Mouse (Mus musculus): ENCODE measurements around the gene Tor2a. TPM values are rescaled to one million over a fixed set of nuclear protein-coding genes. Genes with fewer than 3 reads are reported as not detected.

Gene Tor2a
- total and polyA plus RNA-seq, 3 experiments: 9.0 to 28.2 (median 14.0) TPM

DNA sequence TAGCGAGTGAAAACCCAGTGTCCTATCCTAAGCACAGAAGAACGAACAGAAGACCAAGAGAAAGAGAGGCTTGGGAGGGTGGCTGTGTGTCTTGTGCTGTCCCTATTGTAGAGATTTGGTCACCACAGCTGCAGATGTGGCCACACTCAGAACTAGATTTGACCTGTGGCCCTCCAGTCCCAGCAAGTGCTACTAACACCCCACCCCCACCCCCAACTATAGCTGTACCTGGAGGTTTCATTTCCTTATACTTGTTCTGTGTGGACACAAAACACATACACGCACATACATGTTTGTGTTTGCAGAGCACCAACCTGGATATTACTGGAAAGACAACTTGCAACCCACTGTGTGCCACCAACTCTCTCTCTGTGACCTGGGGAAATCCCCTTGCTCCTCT is 37.0 kb upstream of the Tor2a start:
- Histone ChIP-seq H3K4me3 (ENCODE audit: low read depth, low read length) (no peak overlapping the region), H3K9me3 (replicated peaks) (no peaks in the 10 kb centered on the region), H3K4me1 (ENCODE audit: insufficient read depth, low read depth, low read length) (peaks cover 26% of the 10 kb centered on the region), H3K27me3 (ENCODE audit: insufficient read depth, low read length) (peaks cover 58% of the 10 kb centered on the region), H3K36me3 (replicated peaks) (no peaks in the 10 kb centered on the region)
- DNase-seq (ENCODE audit: low spot score) (no peak), ATAC-seq (ENCODE audit: extremely low read depth, insufficient number of reproducible peaks, low FRiP score, poor library complexity, severe bottlenecking) (no peak)
- TF ChIP-seq GATA2 (IDR thresholded peaks at IDR 0.05; ENCODE audit: borderline replicate concordance, low read depth, low read length): no peak
- TF ChIP-seq CTCF (IDR thresholded peaks at IDR 0.05; ENCODE audit: low read depth, low read length): no peak
- no peak for TF ChIP-seq TAL1 (conservative IDR thresholded peaks at IDR 0.05; ENCODE audit: low read depth, low read length)

- TF ChIP-seq POLR2AphosphoS5 (IDR thresholded peaks at IDR 0.05; ENCODE audit: insufficient replicate concordance, low read depth, low read length) (no peak), CTCF (IDR thresholded peaks at IDR 0.05; ENCODE audit: low read depth, low read length) (no peak), GATA2 (IDR thresholded peaks at IDR 0.05; ENCODE audit: borderline replicate concordance, low read depth, low read length) (no peak), GATA1 (IDR thresholded peaks at IDR 0.05; ENCODE audit: borderline replicate concordance, low read length) (no peak), TAL1 (conservative IDR thresholded peaks at IDR 0.05; ENCODE audit: low read depth, low read length) (no peak)
- ATAC-seq (ENCODE audit: extremely low read depth, insufficient number of reproducible peaks, low FRiP score, poor library complexity, severe bottlenecking): no peak
- H3K4me1 ChIP-seq (ENCODE audit: insufficient read depth, low read depth, low read length): peaks cover 23% of the 10 kb centered on the region
- H3K27me3 ChIP-seq (ENCODE audit: insufficient read depth, low read length): peaks cover 65% of the 10 kb centered on the region
- H3K4me3 ChIP-seq (ENCODE audit: low read depth, low read length): no peak within 1 kb of the TSS; the same call in 1 of the 2 replicates
- DNase-seq (ENCODE audit: low spot score): no peak
- no peaks in the 10 kb centered on the region for H3K9me3 ChIP-seq (replicated peaks)
- H3K36me3 ChIP-seq (replicated peaks): no peaks in the 10 kb centered on the region
These were observed 36.3 kb upstream of the Tor2a start, which contains the start of gene Sh2d3c for GRCm38 (mm10) chr2:32720681-32721229. TSS of gene Sh2d3c (plus strand) at chr2:32721055.

DNA sequence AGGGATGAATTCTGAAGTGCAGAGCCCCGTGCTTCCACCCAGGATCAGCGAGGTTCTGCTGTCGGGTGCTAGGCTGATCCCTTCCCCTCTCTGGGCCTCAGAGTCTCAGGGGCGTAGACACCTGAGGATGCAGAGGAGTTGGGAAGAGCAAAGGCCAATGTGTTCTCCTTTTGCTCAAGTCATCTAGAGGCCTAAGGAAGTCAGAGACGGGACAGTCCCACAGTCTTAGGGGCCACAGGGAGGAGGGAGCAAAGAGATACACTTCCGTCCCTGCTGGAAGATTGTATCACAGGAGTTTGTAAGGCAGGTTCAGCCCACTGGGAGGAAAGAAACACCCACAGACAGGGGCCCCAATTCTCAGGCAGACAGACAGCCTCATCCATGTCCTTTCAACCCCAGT is 35.0 kb upstream of the Tor2a start:
- H3K27me3 ChIP-seq (ENCODE audit: insufficient read depth, low read length): peaks cover 65% of the 10 kb centered on the region
- ATAC-seq (ENCODE audit: extremely low read depth, insufficient number of reproducible peaks, low FRiP score, poor library complexity, severe bottlenecking) (no peak), DNase-seq (ENCODE audit: low spot score) (no peak)
- peaks cover 25% of the 10 kb centered on the region for H3K4me1 ChIP-seq (ENCODE audit: insufficient read depth, low read depth, low read length)
- no peaks in the 10 kb centered on the region for H3K36me3 ChIP-seq (replicated peaks)
- no peak overlapping the region for H3K4me3 ChIP-seq (ENCODE audit: low read depth, low read length)
- TF ChIP-seq CTCF (IDR thresholded peaks at IDR 0.05; ENCODE audit: low read depth, low read length): no peak
- no peak for TF ChIP-seq TAL1 (conservative IDR thresholded peaks at IDR 0.05; ENCODE audit: low read depth, low read length)
- no peak for TF ChIP-seq GATA2 (IDR thresholded peaks at IDR 0.05; ENCODE audit: borderline replicate concordance, low read depth, low read length)
- TF ChIP-seq GATA1 (IDR thresholded peaks at IDR 0.05; ENCODE audit: borderline replicate concordance, low read length): no peak
- TF ChIP-seq POLR2AphosphoS5 (IDR thresholded peaks at IDR 0.05; ENCODE audit: insufficient replicate concordance, low read depth, low read length): no peak
- H3K9me3 ChIP-seq (replicated peaks): no peaks in the 10 kb centered on the region

- Histone ChIP-seq H3K4me1 (ENCODE audit: insufficient read depth, low read depth, low read length) (peaks cover 30% of the 10 kb centered on the region), H3K27me3 (ENCODE audit: insufficient read depth, low read length) (peaks cover 62% of the 10 kb centered on the region), H3K4me3 (ENCODE audit: low read depth, low read length) (no peak overlapping the region), H3K9me3 (replicated peaks) (no peaks in the 10 kb centered on the region), H3K36me3 (replicated peaks) (no peaks in the 10 kb centered on the region)
- DNase-seq (ENCODE audit: low spot score) (no peak), ATAC-seq (ENCODE audit: extremely low read depth, insufficient number of reproducible peaks, low FRiP score, poor library complexity, severe bottlenecking) (no peak)
- TF ChIP-seq CTCF (IDR thresholded peaks at IDR 0.05; ENCODE audit: low read depth, low read length) (no peak), TAL1 (conservative IDR thresholded peaks at IDR 0.05; ENCODE audit: low read depth, low read length) (no peak), POLR2AphosphoS5 (IDR thresholded peaks at IDR 0.05; ENCODE audit: insufficient replicate concordance, low read depth, low read length) (no peak), GATA1 (IDR thresholded peaks at IDR 0.05; ENCODE audit: borderline replicate concordance, low read length) (no peak), GATA2 (IDR thresholded peaks at IDR 0.05; ENCODE audit: borderline replicate concordance, low read depth, low read length) (no peak)
These were observed 34.5 kb upstream of the Tor2a start for GRCm38 (mm10) chr2:32722581-32722980.

DNA sequence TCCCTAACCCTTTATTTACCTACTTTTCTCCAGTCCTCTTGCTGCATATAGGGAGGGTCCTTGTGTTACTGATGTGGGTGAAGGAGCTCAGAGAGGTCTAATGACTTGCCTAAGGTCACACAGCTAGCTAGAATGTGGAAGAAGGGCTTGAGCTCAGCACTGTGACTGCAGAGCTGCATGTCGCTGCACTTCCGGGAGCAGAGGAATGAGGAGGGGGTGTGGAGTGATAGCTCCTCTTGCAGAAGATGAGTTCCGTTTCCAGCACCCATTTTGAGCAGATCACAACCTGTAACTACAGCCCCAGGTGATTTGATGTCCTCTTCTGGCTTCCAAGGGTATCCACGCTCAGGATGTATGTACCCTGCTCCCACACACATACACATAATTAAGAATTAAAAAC is 32.9 kb upstream of the Tor2a start:
- TF ChIP-seq CTCF (IDR thresholded peaks at IDR 0.05; ENCODE audit: low read depth, low read length) (no peak), GATA2 (IDR thresholded peaks at IDR 0.05; ENCODE audit: borderline replicate concordance, low read depth, low read length) (no peak), POLR2AphosphoS5 (IDR thresholded peaks at IDR 0.05; ENCODE audit: insufficient replicate concordance, low read depth, low read length) (no peak), GATA1 (IDR thresholded peaks at IDR 0.05; ENCODE audit: borderline replicate concordance, low read length) (no peak), TAL1 (conservative IDR thresholded peaks at IDR 0.05; ENCODE audit: low read depth, low read length) (no peak)
- DNase-seq (ENCODE audit: low spot score) (no peak), ATAC-seq (ENCODE audit: extremely low read depth, insufficient number of reproducible peaks, low FRiP score, poor library complexity, severe bottlenecking) (no peak)
- peaks cover 35% of the 10 kb centered on the region for H3K4me1 ChIP-seq (ENCODE audit: insufficient read depth, low read depth, low read length)
- H3K27me3 ChIP-seq (ENCODE audit: insufficient read depth, low read length): peaks cover 62% of the 10 kb centered on the region
- no peaks in the 10 kb centered on the region for H3K9me3 ChIP-seq (replicated peaks)
- no peaks in the 10 kb centered on the region for H3K36me3 ChIP-seq (replicated peaks)
- no peak overlapping the region for H3K4me3 ChIP-seq (ENCODE audit: low read depth, low read length)

GRCm38 (mm10) chr2:32724832-32725790 is 31.9 kb upstream of the Tor2a start:
- TF ChIP-seq TAL1 (conservative IDR thresholded peaks at IDR 0.05; ENCODE audit: low read depth, low read length) (no peak), GATA1 (IDR thresholded peaks at IDR 0.05; ENCODE audit: borderline replicate concordance, low read length) (no peak), CTCF (IDR thresholded peaks at IDR 0.05; ENCODE audit: low read depth, low read length) (no peak), POLR2AphosphoS5 (IDR thresholded peaks at IDR 0.05; ENCODE audit: insufficient replicate concordance, low read depth, low read length) (no peak), GATA2 (IDR thresholded peaks at IDR 0.05; ENCODE audit: borderline replicate concordance, low read depth, low read length) (no peak)
- ATAC-seq (ENCODE audit: extremely low read depth, insufficient number of reproducible peaks, low FRiP score, poor library complexity, severe bottlenecking): no peak
- H3K9me3 ChIP-seq (replicated peaks): no peaks in the 10 kb centered on the region
- no peak for DNase-seq (ENCODE audit: low spot score)
- H3K4me1 ChIP-seq (ENCODE audit: insufficient read depth, low read depth, low read length): peaks cover 32% of the 10 kb centered on the region
- peaks cover 62% of the 10 kb centered on the region for H3K27me3 ChIP-seq (ENCODE audit: insufficient read depth, low read length)
- H3K4me3 ChIP-seq (ENCODE audit: low read depth, low read length): no peak overlapping the region
- no peaks in the 10 kb centered on the region for H3K36me3 ChIP-seq (replicated peaks)

Data from G1E (cell line).